10 mouse cellular contexts compared by ENCODE assay signal in the genomic region with DNA sequence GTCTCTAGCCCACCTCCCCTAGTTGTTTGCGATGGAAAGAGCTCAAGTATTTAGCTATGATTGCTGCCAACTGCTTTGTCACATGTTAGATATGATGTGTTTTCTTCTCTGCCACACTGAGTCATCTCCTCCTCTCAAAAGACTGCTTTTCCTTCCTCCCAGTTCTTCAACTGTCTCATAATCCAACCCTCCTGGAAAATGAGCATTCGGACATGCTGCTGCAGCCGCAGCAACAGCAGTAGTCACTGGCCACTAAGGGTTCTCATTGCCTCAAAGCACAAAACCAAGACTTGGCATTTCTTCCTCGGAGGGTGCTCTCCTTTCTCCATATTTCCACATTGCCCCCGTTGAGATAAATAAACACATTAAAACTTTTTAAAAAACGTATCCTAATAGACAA. TPM values are rescaled to one million over a fixed set of nuclear protein-coding genes. Genes with fewer than 3 reads are reported as not detected.
A peak's percentile ranks its signal among the peaks of the same experiment; 100 is the strongest.
DNase-seq lines count a peak whose midpoint lies in the region; ATAC-seq and TF ChIP-seq lines count a peak whose summit lies in the region.
"Had no signal": no experiment of that assay in that cellular context is flagged by ENCODE, and none has a peak within 500 bp of the region (broad histone marks: within the 10 kb centered on the region; RNA-seq: fewer than 3 reads in every experiment).

No protein-coding gene starts in this region.

- no peaks in the 10 kb centered on the region for H3K36me3 ChIP-seq in heart, embryonic 10.5 days
- H3K36me3 ChIP-seq in limb, embryonic 10.5 days = no peaks in the 10 kb centered on the region
- H3K36me3 ChIP-seq: liver, embryonic 15.5 days had no signal

- TF ChIP-seq CTCF in embryonic fibroblast, embryonic 13.5 days (IDR thresholded peaks at IDR 0.05; ENCODE audit: borderline replicate concordance, insufficient read depth, low read length) = no peak

- intact Hi-C loops in heart, postnatal 36 days (cut with DNase I) = no loop called here

- no peak for ATAC-seq in megakaryocyte progenitor cell, adult 5-6 weeks (replicated peaks; ENCODE audit: poor library complexity)

- peaks cover 3% of the 10 kb centered on the region; the same call in 1 of the 2 replicates for H3K27me3 ChIP-seq in heart, embryonic 10.5 days (ENCODE audit: insufficient read depth, poor library complexity, severe bottlenecking)
- peaks cover 42% of the 10 kb centered on the region for H3K27me3 ChIP-seq in limb, embryonic 10.5 days (ENCODE audit: low read depth, poor library complexity, severe bottlenecking)

- DNase-seq in heart, embryonic 10.5 days (ENCODE audit: low spot score) = no peak
- no peak for DNase-seq in heart, postnatal 36 days
- peak; percentile 63 for DNase-seq in 3T3-L1 (ENCODE audit: low read depth, low spot score)
- DNase-seq in limb, embryonic 10.5 days (ENCODE audit: low spot score) = no peak
- no peak for DNase-seq in ovary, adult 18-20 months (ENCODE audit: low spot score)
- no peak for DNase-seq in urinary bladder, postnatal 25 days (ENCODE audit: low spot score)

- H3K27ac ChIP-seq in heart, embryonic 10.5 days = no peak overlapping the region
- H3K27ac ChIP-seq in embryonic fibroblast, embryonic 13.5 days (ENCODE audit: insufficient read depth, low read length) = no peak overlapping the region
- no peak overlapping the region for H3K27ac ChIP-seq in limb, embryonic 10.5 days
- H3K27ac ChIP-seq: liver, embryonic 15.5 days had no signal

- no peaks in the 10 kb centered on the region for H3K9me3 ChIP-seq in heart, embryonic 10.5 days
- no peaks in the 10 kb centered on the region for H3K9me3 ChIP-seq in limb, embryonic 10.5 days (replicated peaks)
- H3K9me3 ChIP-seq: liver, embryonic 15.5 days had no signal

- H3K4me3 ChIP-seq in heart, embryonic 10.5 days = peak overlapping the region; percentile 63
- H3K4me3 ChIP-seq in embryonic fibroblast, embryonic 13.5 days (ENCODE audit: insufficient read depth, low read length) = peak overlapping the region; percentile 73
- H3K4me3 ChIP-seq in limb, embryonic 10.5 days = peak overlapping the region; percentile 66

- H3K4me1 ChIP-seq in heart, embryonic 10.5 days = peaks cover 3% of the 10 kb centered on the region; the same call in 1 of the 2 replicates
- H3K4me1 ChIP-seq in embryonic fibroblast, embryonic 13.5 days (ENCODE audit: control insufficient read depth, insufficient read depth, low read length) = no peaks in the 10 kb centered on the region
- H3K4me1 ChIP-seq in limb, embryonic 10.5 days = peaks cover 11% of the 10 kb centered on the region
- H3K4me1 ChIP-seq: liver, embryonic 15.5 days had no signal

- peak; percentile 54 for TF ChIP-seq POLR2A in embryonic fibroblast, embryonic 13.5 days (IDR thresholded peaks at IDR 0.05; ENCODE audit: low read depth, low read length)

- WGBS in heart, embryonic 10.5 days = 56% methylated on average over 6 of the region's 6 CpGs
- WGBS in limb, embryonic 10.5 days = 47% methylated on average over 6 of the region's 6 CpGs

RNA-seq across cellular contexts. Expression of gene Pcdh9, which starts 1.2 kb away (rescaled TPM):
- 2.1 and 3.4 TPM in 2 replicates for polyA plus RNA-seq in heart, embryonic 10.5 days (2016; fragmentation: Nextera tagmentation; extraction: Ambion mirVana)
- total RNA-seq in heart, postnatal 36 days (2021) = 1 to 10 TPM; 2.1 to 3.1 TPM
- 27.5 and 29.6 TPM in 2 replicates for polyA plus RNA-seq in embryonic fibroblast, embryonic 13.5 days (2011; ENCODE audit: insufficient read length, low read depth, missing spikeins)
- polyA plus RNA-seq in limb, embryonic 10.5 days (2016; fragmentation: Nextera tagmentation; extraction: Ambion mirVana) = 2.5 and 13.3 TPM in 2 replicates
- not detected in 2 replicates for total RNA-seq in megakaryocyte progenitor cell, adult 5-6 weeks (2015)
- total RNA-seq in megakaryocyte progenitor cell, adult 5-6 weeks (2017) = not detected in 2 replicates
- total RNA-seq: common myeloid progenitor, adult 5-6 weeks had no signal
